In genomic region chr5:146687541-146688313, GRCm38 (mm10) we compare ENCODE assay signal across 10 mouse cellular contexts.
DNase-seq lines count a peak whose midpoint lies in the region; ATAC-seq lines count a peak whose summit lies in the region.
"Had no signal": no experiment of that assay in that cellular context is flagged by ENCODE, and none has a peak within 500 bp of the region (broad histone marks: within the 10 kb centered on the region; RNA-seq: fewer than 3 reads in every experiment).

No protein-coding gene starts in this region.

- H3K9me3 ChIP-seq in kidney, embryonic 16.5 days (ENCODE audit: low read length) = no peaks in the 10 kb centered on the region
- no peaks in the 10 kb centered on the region for H3K9me3 ChIP-seq in stomach, embryonic 14.5 days (ENCODE audit: control insufficient read depth, low read depth, low read length)
- H3K9me3 ChIP-seq: hindbrain, embryonic 10.5 days had no signal

- H3K36me3 ChIP-seq in kidney, embryonic 16.5 days (ENCODE audit: insufficient read depth, low read length) = no peaks in the 10 kb centered on the region
- no peaks in the 10 kb centered on the region for H3K36me3 ChIP-seq in stomach, embryonic 14.5 days (ENCODE audit: control insufficient read depth, insufficient read depth, low read length)
- H3K36me3 ChIP-seq: hindbrain, embryonic 10.5 days had no signal

- peak; percentile 21 for DNase-seq in adrenal gland, adult 2 months
- DNase-seq in adrenal gland, postnatal 36 days = no peak
- DNase-seq in lung, adult 18-20 months = peak; percentile 70 to 81
- DNase-seq in left cerebral cortex, postnatal 10 days (ENCODE audit: extremely low spot score in 1 of 2, low spot score in 2 of 2) = no peak
- DNase-seq in embryo, embryonic 10 days (ENCODE audit: low spot score) = no peak
- no peak for DNase-seq in layer of hippocampus, adult 9-11 months
- DNase-seq: gastrocnemius, adult 2 months had no signal

- no peak overlapping the region for H3K4me3 ChIP-seq in kidney, embryonic 16.5 days (ENCODE audit: low read length)
- no peak overlapping the region for H3K4me3 ChIP-seq in stomach, embryonic 14.5 days (ENCODE audit: low read depth, low read length)
- H3K4me3 ChIP-seq: gastrocnemius, adult 2 months; hindbrain, embryonic 10.5 days had no signal

- intact Hi-C loops in left cerebral cortex, postnatal 10 days (cut with DNase I) = no loop called here

- H3K4me1 ChIP-seq in kidney, embryonic 16.5 days (ENCODE audit: insufficient read depth, low read length) = peaks cover 34% of the 10 kb centered on the region
- peaks cover 13% of the 10 kb centered on the region for H3K4me1 ChIP-seq in stomach, embryonic 14.5 days (ENCODE audit: control insufficient read depth, insufficient read depth, low read length)

- peak overlapping the region; percentile 78 for H3K27ac ChIP-seq in kidney, embryonic 16.5 days (ENCODE audit: low read length)
- peak overlapping the region; percentile 68; the same call in 1 of the 2 replicates for H3K27ac ChIP-seq in stomach, embryonic 14.5 days (ENCODE audit: low read length)
- H3K27ac ChIP-seq: gastrocnemius, adult 2 months; hindbrain, embryonic 10.5 days had no signal

- peak; percentile 87 for ATAC-seq in kidney, embryonic 16.5 days (ENCODE audit: low FRiP score, low TSS enrichment)
- ATAC-seq in stomach, embryonic 14.5 days (ENCODE audit: insufficient number of reproducible peaks, insufficient read depth, low FRiP score, low read depth) = peak; percentile 71

- H3K9ac ChIP-seq in kidney, embryonic 16.5 days (replicated peaks; ENCODE audit: low read length) = no peak overlapping the region; the same call in 1 of the 2 replicates
- no peak overlapping the region for H3K9ac ChIP-seq in stomach, embryonic 14.5 days (replicated peaks; ENCODE audit: low read depth, low read length)

- 16% methylated on average over 17 of the region's 17 CpGs for WGBS in kidney, embryonic 16.5 days
- WGBS in stomach, embryonic 14.5 days = 29% methylated on average over 17 of the region's 17 CpGs

- peak overlapping the region; percentile 35 for H3K4me2 ChIP-seq in kidney, embryonic 16.5 days (replicated peaks; ENCODE audit: low read depth, low read length)
- 0 out of 2 replicates have a peak overlapping the region, but pooled peaks have one; percentile 0 for H3K4me2 ChIP-seq in stomach, embryonic 14.5 days (replicated peaks; ENCODE audit: low read depth, low read length)

- H3K27me3 ChIP-seq in kidney, embryonic 16.5 days (ENCODE audit: insufficient read depth, low read length) = no peaks in the 10 kb centered on the region
- H3K27me3 ChIP-seq in stomach, embryonic 14.5 days (ENCODE audit: control insufficient read depth, insufficient read depth, low read length) = no peaks in the 10 kb centered on the region

Comparison
In these comparisons a context has a peak if more than half of its experiments do, and no peak if none do; other contexts are left out.
1. DNase-seq: peak in adrenal gland, adult 2 months (single experiment) and lung, adult 18-20 months (2 of 2); none in adrenal gland, postnatal 36 days (0 of 2), left cerebral cortex, postnatal 10 days (0 of 2), embryo, embryonic 10 days (single experiment) and layer of hippocampus, adult 9-11 months (single experiment).